Mouse (Mus musculus) brain, adult 10 weeks (tissue): Measurements from ENCODE around the gene Tnfrsf11a. TPM values are rescaled to one million over a fixed set of nuclear protein-coding genes. Genes with fewer than 3 reads are reported as not detected.

ENCODE experiments used
- polyA plus RNA-seq: library from polyadenylated mRNA; stranded (reverse); fragments of 350-450 nt; fragmentation: Illumina TruSeq; extraction: RNeasy Lipid Tissue Mini Kit (QIAGEN cat#74804); gene quantifications from one replicate; pipeline ENCODE4 v1.2.3, GENCODE M21; 2015; ENCODE audit warnings: low read depth, low replicate concordance

Gene Tnfrsf11a
- 2.6 TPM for polyA plus RNA-seq

GRCm38 (mm10) chr1:105780457-105781364 lies at the start of gene Tnfrsf11a:
Tnfrsf11a (plus strand) TSS chr1:105780718.

Other genes starting within 250 kb of the Tnfrsf11a start
- 10.0 TPM for gene Pign, start 117.0 kb upstream of the Tnfrsf11a start, polyA plus RNA-seq
- 44.1 TPM for gene Relch, start 116.9 kb upstream of the Tnfrsf11a start, polyA plus RNA-seq
- 13.1 TPM for gene Zcchc2, start 209.7 kb downstream of the Tnfrsf11a start, polyA plus RNA-seq